Mouse (Mus musculus): ENCODE data around the gene Gm49369.
"Not testable (repeated sequence)": the region's sequence is repeated elsewhere in the genome, so short reads cannot be mapped to it uniquely, and the experiment has no call there.

The Gm49369 gene

GRCm38 (mm10) chr7:142371768-142372661 is 10.5 kb downstream of the Gm49369 start:
- DNase-seq (ENCODE audit: low read depth, low spot score), result peak; percentile 38

GRCm38 (mm10) chr7:142371398-142371767 is 11.1 kb downstream of the Gm49369 start:
- no peak for DNase-seq (ENCODE audit: low read depth, low spot score)

GRCm38 (mm10) chr7:142370937-142371336 is 11.5 kb downstream of the Gm49369 start:
- DNase-seq (ENCODE audit: low read depth, low spot score), result no peak

GRCm38 (mm10) chr7:142369820-142370219 is 12.6 kb downstream of the Gm49369 start:
- DNase-seq (ENCODE audit: low read depth, low spot score), result no peak

- DNase-seq (ENCODE audit: low read depth, low spot score), result no peak
Observed at GRCm38 (mm10) chr7:142368856-142369255, 13.6 kb downstream of the Gm49369 start.

- DNase-seq (ENCODE audit: low read depth, low spot score), result no peak
Observed at GRCm38 (mm10) chr7:142363107-142363506, 19.4 kb downstream of the Gm49369 start.

- DNase-seq (ENCODE audit: low read depth, low spot score), result no peak
Observed at GRCm38 (mm10) chr7:142360743-142361142, 21.7 kb downstream of the Gm49369 start.

- no peak for DNase-seq (ENCODE audit: low read depth, low spot score)
Observed at GRCm38 (mm10) chr7:142359129-142359528, 23.3 kb downstream of the Gm49369 start.

- DNase-seq (ENCODE audit: low read depth, low spot score), result no peak
Observed at GRCm38 (mm10) chr7:142357566-142357965, 24.9 kb downstream of the Gm49369 start.

GRCm38 (mm10) chr7:142354661-142355233 is 27.7 kb downstream of the Gm49369 start:
- DNase-seq (ENCODE audit: low read depth, low spot score), result no peak

- peak; percentile 80 for DNase-seq (ENCODE audit: low read depth, low spot score)
Observed at GRCm38 (mm10) chr7:142353854-142354253, 28.6 kb downstream of the Gm49369 start.

- DNase-seq (ENCODE audit: low read depth, low spot score), result peak; percentile 65
Observed at GRCm38 (mm10) chr7:142351569-142351968, 30.9 kb downstream of the Gm49369 start.

- no peak for DNase-seq (ENCODE audit: low read depth, low spot score)
Observed at GRCm38 (mm10) chr7:142349308-142349961, 33.0 kb downstream of the Gm49369 start.

- no peak for DNase-seq (ENCODE audit: low read depth, low spot score)
Observed at GRCm38 (mm10) chr7:142347542-142347941, 34.9 kb downstream of the Gm49369 start.

- DNase-seq (ENCODE audit: low read depth, low spot score), result no peak
Observed at GRCm38 (mm10) chr7:142342247-142342640, 40.2 kb downstream of the Gm49369 start.

GRCm38 (mm10) chr7:142341564-142342246 is 40.8 kb downstream of the Gm49369 start:
- DNase-seq (ENCODE audit: low read depth, low spot score), result no peak

- peak; percentile 61 for DNase-seq (ENCODE audit: low read depth, low spot score)
Observed at GRCm38 (mm10) chr7:142340269-142340970, 42.0 kb downstream of the Gm49369 start.

GRCm38 (mm10) chr7:142335151-142335550 is 47.3 kb downstream of the Gm49369 start:
- no peak for DNase-seq (ENCODE audit: low read depth, low spot score)

GRCm38 (mm10) chr7:142334246-142334645 is 48.2 kb downstream of the Gm49369 start:
- DNase-seq (ENCODE audit: low read depth, low spot score), result peak; percentile 92

- not testable (repeated sequence) for DNase-seq (ENCODE audit: low read depth, low spot score)
Observed at GRCm38 (mm10) chr7:142332741-142333140, 49.7 kb downstream of the Gm49369 start.

- no peak for DNase-seq (ENCODE audit: low read depth, low spot score)
Observed at GRCm38 (mm10) chr7:142331281-142331680, 51.2 kb downstream of the Gm49369 start.

Measured in CD4-positive, CD25-positive, alpha-beta regulatory T cell, adult 2 months (primary cell).